Mouse (Mus musculus) thymus, postnatal 36 days (tissue): Measurements from ENCODE around the gene Tmem239.
A peak's percentile ranks its signal among the peaks of the same experiment; 100 is the strongest.

ENCODE experiments used
- DNase-seq, 2 experiments: peaks; one replicate each; pipeline ENCODE4 v3.0.0; 2022; ENCODE audit warnings: mixed read lengths in 2 of 2

Tmem239 gene

DNA sequence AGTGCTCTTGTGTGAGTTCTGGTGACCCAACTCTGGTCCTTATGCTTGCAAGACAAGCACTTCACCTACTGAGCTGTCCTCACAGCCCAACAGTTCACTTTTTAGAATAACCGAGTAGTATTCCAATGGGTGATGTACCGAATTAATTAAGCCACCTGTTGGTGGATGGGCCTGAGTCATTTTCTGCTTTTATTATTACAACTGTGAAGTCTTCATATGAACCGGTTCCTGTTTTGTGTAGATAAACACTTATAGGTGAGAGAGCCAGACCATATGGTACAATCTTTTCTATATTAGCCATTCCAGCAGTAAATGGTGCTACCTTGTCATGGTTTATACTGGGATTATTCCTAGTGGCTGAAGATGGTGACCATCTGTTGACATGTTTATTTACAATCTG is 6.5 kb downstream of the Tmem239 start:
- no peak for DNase-seq

- DNase-seq: peak in 1 of 2 experiments; percentile 23
Observed at GRCm38 (mm10) chr2:130414094-130414856, 8.0 kb downstream of the Tmem239 start.

- no peak for DNase-seq
Observed at GRCm38 (mm10) chr2:130421781-130422620, 15.7 kb downstream of the Tmem239 start.

- peak; percentile 82 to 84 for DNase-seq
Observed at GRCm38 (mm10) chr2:130423397-130424125, 17.3 kb downstream of the Tmem239 start.

DNA sequence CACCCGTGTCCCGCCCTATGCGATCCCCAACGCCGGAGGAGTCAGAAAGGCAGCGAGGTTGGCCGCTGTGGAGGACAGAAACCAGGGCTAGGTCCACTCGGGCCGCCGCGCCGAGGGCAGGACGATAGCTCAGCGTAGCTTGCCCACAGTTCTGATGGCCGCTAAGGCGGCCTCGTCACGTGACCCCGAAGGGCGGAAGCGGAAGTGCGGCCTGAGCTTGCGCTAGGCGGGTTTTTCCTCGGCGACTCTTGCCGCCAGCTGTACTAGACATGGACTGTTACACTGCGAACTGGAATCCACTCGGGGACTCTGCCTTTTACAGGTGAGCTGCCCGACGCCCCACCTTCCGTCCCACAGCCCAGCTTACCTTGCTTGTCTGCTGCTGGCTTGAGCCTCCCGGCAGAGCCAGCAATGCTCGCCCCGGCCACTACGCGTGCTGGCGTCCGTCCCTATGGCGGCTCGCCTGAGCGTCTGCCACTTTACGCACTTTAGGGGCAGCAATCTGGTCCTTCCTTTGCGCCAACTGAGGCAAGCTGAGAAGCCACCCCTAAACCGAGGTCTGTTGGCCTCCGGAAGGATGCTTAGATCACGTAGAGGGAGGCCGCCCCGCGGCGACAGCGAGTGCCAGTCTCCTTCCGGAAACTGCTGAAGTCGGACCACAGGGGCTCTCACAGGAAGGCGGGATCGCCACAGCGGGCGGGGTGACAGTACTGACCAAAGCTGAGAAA is 18.0 kb downstream of the Tmem239 start, which contains the start of the genes Vps16 and Pced1a:
TSS of gene Vps16 (plus strand) at position 214 of the 728 bp plus-strand sequence.
TSS of gene Pced1a (minus strand) at position 576 of the 728 bp plus-strand sequence.
- DNase-seq: peak; percentile 90 to 91

- DNase-seq: no peak
Observed at GRCm38 (mm10) chr2:130425112-130425511, 18.8 kb downstream of the Tmem239 start.

DNA sequence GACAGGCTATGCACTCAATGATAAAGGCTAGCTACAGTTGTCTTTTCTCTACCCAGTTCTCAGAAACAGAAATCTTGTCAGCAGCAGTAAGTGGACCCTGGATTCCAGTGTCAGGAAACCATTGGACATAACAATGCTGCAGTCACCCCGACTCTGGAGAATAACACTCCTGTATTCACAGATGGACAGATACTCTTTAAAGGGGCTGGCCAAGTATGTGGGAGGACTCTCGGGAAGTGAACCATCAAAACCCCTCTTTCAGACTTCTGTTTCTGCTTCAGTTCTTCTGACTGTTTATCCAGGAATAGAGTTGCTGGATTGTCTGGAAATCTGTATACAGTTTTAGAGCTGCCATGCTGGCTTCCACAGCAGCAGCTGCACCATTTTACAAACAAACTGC is 23.6 kb downstream of the Tmem239 start:
- no peak for DNase-seq

GRCm38 (mm10) chr2:130430484-130430883 is 24.2 kb downstream of the Tmem239 start:
- DNase-seq: no peak

- DNase-seq: no peak
Observed at GRCm38 (mm10) chr2:130432157-130432556, 25.9 kb downstream of the Tmem239 start.

DNA sequence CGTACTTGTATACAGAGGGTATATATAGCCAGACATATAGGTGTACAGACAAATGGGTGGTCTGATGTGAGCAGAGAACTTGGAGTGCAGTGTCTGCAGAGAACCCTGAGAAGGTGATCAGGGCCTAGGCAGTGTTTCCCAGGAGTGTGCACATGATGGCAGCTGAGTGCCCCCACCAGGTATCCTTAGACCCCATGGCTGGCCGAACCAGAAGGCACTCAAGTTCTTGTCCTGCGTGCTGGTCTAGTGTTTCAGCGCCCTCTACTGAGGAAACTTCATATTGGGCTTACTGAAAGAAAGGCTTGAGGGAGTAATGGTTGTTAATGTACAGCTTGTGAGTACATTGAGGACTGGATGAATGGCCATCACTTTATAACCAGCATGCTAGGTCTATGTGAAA is 26.9 kb downstream of the Tmem239 start:
- DNase-seq: peak in 1 of 2 experiments; percentile 27

GRCm38 (mm10) chr2:130436769-130437168 is 30.5 kb downstream of the Tmem239 start:
- no peak for DNase-seq

DNA sequence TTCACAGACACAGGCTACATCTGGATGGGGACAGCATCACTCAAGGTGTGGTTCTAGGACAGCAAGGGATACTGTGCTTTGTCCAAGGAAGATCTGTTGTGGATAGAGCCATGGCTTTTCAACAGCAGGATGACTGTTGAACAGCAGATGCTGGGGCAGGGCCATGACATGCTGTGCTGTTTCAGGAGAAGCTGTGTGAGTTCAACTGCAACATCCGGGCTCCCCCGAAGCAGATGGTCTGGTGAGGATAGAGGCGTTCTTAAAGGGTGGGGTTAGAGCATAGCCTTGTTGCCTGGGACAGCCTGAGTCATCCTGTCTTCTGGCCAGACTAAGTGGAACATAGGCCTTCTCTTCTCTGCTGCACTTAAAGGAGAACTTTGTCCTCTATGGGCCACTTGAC is 32.6 kb downstream of the Tmem239 start:
- no peak for DNase-seq

GRCm38 (mm10) chr2:130439840-130440480 is 33.7 kb downstream of the Tmem239 start:
- DNase-seq: no peak

GRCm38 (mm10) chr2:130442162-130442561 is 35.9 kb downstream of the Tmem239 start:
- no peak for DNase-seq

DNA sequence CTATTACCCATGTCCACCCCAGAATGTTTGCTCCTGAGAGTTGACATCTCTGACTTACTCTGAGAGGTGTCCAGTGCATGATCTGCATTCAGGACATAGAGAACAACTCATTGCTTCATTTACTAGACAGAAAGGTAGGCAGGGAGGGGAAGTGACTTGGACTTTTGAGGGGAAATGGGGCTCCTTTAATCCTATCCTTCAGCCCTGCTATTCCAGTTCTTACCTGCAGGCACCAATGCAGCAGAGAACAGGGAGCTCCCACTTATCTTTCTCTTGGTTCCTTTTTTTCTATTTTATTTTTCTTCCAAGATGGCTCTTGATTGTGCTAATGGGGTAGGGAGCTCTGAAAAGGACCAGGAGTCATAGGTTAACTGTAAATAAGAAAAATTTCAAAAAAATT is 42.2 kb downstream of the Tmem239 start:
- DNase-seq: no peak

DNA sequence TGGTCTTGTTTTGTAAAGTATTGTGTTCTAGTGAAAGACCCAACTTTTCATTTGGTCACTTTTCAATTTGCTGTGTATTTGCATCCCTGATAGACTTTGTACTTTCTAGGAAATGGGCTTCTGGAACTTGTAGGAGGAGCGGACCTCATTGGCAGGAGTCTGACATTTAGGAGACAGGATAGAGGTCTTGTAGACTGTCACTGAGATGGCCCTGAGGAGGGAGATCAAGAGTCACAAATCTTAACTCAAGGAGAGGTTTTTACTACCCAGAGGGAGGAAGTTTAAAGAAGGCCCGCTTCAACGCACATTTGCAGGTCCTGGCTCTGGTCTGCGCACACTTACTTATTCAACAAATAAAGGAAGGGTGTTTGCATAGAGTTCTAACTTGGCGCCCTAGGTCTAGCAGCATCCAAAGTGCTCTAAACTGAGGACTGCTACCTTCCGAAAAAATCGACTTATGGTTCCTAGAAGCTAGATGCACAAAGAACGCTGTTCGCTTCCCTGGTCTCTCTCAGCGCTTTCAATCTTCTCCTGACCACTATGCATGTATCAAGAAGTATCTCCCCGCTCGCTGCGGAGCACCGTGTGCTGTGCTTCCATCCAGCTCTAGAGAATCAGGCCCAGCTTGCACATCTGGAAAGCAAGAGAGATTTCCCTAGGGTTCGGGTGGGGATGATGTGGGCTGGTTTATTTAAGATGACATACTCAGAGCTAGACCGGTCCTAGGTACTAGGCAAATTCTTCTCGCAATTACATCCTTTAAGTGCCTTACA is 42.9 kb downstream of the Tmem239 start:
- no peak for DNase-seq

- DNase-seq: peak; percentile 92 to 93
Observed at GRCm38 (mm10) chr2:130449794-130450433, 43.6 kb downstream of the Tmem239 start, which contains the start of gene Ptpra. Ptpra (plus strand) TSS chr2:130450278.

- DNase-seq: peak in 1 of 2 experiments; percentile 80
Observed at GRCm38 (mm10) chr2:130450434-130450796, 44.1 kb downstream of the Tmem239 start.

GRCm38 (mm10) chr2:130451086-130451726 is 44.9 kb downstream of the Tmem239 start:
- DNase-seq: no peak

- DNase-seq: no peak
Observed at GRCm38 (mm10) chr2:130451727-130452090, 45.4 kb downstream of the Tmem239 start.
